Comparison of ENCODE assay signal across 10 mouse cellular contexts in the genomic region with DNA sequence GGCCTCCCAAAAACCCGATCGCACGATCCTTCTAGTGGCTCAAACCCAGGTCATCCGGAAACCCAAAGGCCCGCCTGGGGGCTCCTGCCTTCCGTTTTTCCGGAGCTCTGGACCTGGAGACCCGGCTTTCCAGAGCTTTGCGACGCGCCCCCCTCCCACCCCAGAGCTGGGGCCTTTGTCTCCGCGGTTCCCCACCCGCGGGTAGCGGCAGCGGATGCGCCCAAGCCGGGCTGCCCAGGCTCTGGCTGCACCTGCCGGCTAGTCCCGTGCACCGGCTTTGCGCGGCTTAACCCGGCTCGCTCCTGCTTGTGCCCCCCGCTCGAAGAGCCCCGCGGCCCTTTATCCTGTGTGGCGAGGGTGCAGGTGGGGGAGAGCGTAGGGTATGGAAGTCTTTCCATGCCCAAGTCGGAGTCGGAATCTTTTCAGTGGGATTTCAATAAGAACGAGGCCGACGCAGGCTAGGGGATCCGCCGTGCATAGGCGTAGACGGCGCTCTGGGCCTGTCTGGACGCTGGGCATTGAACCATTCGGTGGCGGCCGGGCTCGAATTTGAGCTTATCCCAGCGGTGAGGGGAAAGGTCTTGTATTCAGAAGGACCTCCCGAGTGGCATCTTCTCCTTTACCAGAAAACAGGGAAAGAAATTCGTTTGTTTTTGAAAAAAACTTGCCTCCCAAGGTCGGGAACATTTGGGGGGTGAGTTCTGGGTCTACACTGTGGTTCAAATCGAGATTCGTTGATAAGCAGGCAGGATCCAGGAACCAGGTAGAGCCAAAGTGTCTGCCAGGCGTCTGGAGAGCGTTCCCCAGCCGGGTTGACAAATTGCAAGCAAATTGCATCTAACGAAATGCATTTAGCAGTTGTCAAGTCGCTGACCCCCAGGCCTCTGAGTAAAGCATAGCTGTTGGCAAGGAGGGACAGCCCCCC. TPM values are rescaled to one million over a fixed set of nuclear protein-coding genes. Genes with fewer than 3 reads are reported as not detected.
DNase-seq lines count a peak whose midpoint lies in the region; ATAC-seq lines count a peak whose summit lies in the region.
"Had no signal": no experiment of that assay in that cellular context is flagged by ENCODE, and none has a peak within 500 bp of the region (broad histone marks: within the 10 kb centered on the region; RNA-seq: fewer than 3 reads in every experiment).

No protein-coding gene starts in this region.

- peak overlapping the region; percentile 59 for H3K4me3 ChIP-seq in kidney, embryonic 14.5 days (ENCODE audit: low read length)
- peak overlapping the region; percentile 51 for H3K4me3 ChIP-seq in brown adipose tissue, adult 24 weeks (ENCODE audit: insufficient read depth, low read depth, low read length)
- H3K4me3 ChIP-seq in hindbrain, embryonic 11.5 days (ENCODE audit: low read depth, low read length): peak overlapping the region; percentile 30

- no peak overlapping the region for H3K27ac ChIP-seq in kidney, embryonic 14.5 days (ENCODE audit: low read depth, low read length)
- H3K27ac ChIP-seq in brown adipose tissue, adult 24 weeks (replicated peaks; ENCODE audit: low read depth, low read length): no peak overlapping the region
- H3K27ac ChIP-seq in hindbrain, embryonic 11.5 days (ENCODE audit: low read depth, low read length): no peak overlapping the region
- H3K27ac ChIP-seq: macrophage had no signal

- WGBS in kidney, embryonic 14.5 days: under 1% methylated on average over 58 of the region's 58 CpGs
- under 1% methylated on average over 54 of the region's 58 CpGs for WGBS in hindbrain, embryonic 11.5 days

- no peaks in the 10 kb centered on the region for H3K9me3 ChIP-seq in kidney, embryonic 14.5 days (ENCODE audit: control insufficient read depth, low read length)
- no peaks in the 10 kb centered on the region for H3K9me3 ChIP-seq in hindbrain, embryonic 11.5 days (ENCODE audit: control insufficient read depth, low read length)

- no peak for ATAC-seq in kidney, embryonic 14.5 days (ENCODE audit: low FRiP score, low TSS enrichment)
- ATAC-seq in hindbrain, embryonic 11.5 days (ENCODE audit: low FRiP score): no peak

- peak overlapping the region; percentile 60 for H3K4me2 ChIP-seq in kidney, embryonic 14.5 days (replicated peaks; ENCODE audit: low read depth, low read length)
- peak overlapping the region; percentile 54 for H3K4me2 ChIP-seq in hindbrain, embryonic 11.5 days (replicated peaks; ENCODE audit: low read depth, low read length)

- peaks cover 41% of the 10 kb centered on the region for H3K4me1 ChIP-seq in kidney, embryonic 14.5 days (ENCODE audit: control insufficient read depth, insufficient read depth, low read length)
- no peaks in the 10 kb centered on the region for H3K4me1 ChIP-seq in brown adipose tissue, adult 24 weeks (ENCODE audit: control insufficient read depth, insufficient read depth, insufficient read length, low read length)
- peaks cover 31% of the 10 kb centered on the region for H3K4me1 ChIP-seq in hindbrain, embryonic 11.5 days (replicated peaks; ENCODE audit: control insufficient read depth, insufficient read depth, low read length)

- DNase-seq in kidney, postnatal 14 days: no peak
- DNase-seq in hindbrain, embryonic 11.5 days (ENCODE audit: low spot score): peak; percentile 73
- DNase-seq in lung, postnatal 14 days: peak; percentile 10
- no peak for DNase-seq in gastrocnemius, postnatal 4 days (ENCODE audit: low spot score in 2 of 2)
- no peak for DNase-seq in cerebellum, adult 9-10 months
- no peak for DNase-seq in spleen, adult 18-20 months

- peaks cover 99% of the 10 kb centered on the region for H3K27me3 ChIP-seq in kidney, embryonic 14.5 days (ENCODE audit: control insufficient read depth, insufficient read depth, low read length)
- H3K27me3 ChIP-seq in hindbrain, embryonic 11.5 days (ENCODE audit: control insufficient read depth, insufficient read depth, low read length): peaks cover 96% of the 10 kb centered on the region
- H3K27me3 ChIP-seq: Patski had no signal

- peak overlapping the region; percentile 56 for H3K9ac ChIP-seq in kidney, embryonic 14.5 days (ENCODE audit: low read depth, low read length)
- H3K9ac ChIP-seq in hindbrain, embryonic 11.5 days (ENCODE audit: low read depth, low read length): peak overlapping the region; percentile 42

- H3K36me3 ChIP-seq in kidney, embryonic 14.5 days (ENCODE audit: control insufficient read depth, insufficient read depth, low read length): no peaks in the 10 kb centered on the region
- no peaks in the 10 kb centered on the region for H3K36me3 ChIP-seq in hindbrain, embryonic 11.5 days (ENCODE audit: control insufficient read depth, insufficient read depth, low read length)

RNA-seq across cellular contexts. Expression of a gene that starts 0.6 kb away (rescaled TPM):
- 27.2 and 44.6 TPM in 2 replicates for polyA plus RNA-seq in kidney, embryonic 14.5 days (2014; fragmentation: Nextera tagmentation; extraction: Ambion mirVana)
- 4.7 and 7.0 TPM in 2 replicates for polyA plus RNA-seq in brown adipose tissue, adult 24 weeks (2012; ENCODE audit: insufficient read depth, insufficient read length, missing spikeins)
- 18.2 and 26.3 TPM in 2 replicates for polyA plus RNA-seq in hindbrain, embryonic 11.5 days (2014; fragmentation: Nextera tagmentation; extraction: Ambion mirVana)
- 1 to 10 TPM; 6.2 to 7.9 TPM for total RNA-seq in gastrocnemius, postnatal 4 days (2021)

RNA-seq across cellular contexts. Expression of a gene that starts 27.8 kb away (rescaled TPM):
- polyA plus RNA-seq in kidney, embryonic 14.5 days (2014; fragmentation: Nextera tagmentation; extraction: Ambion mirVana): not detected in 2 replicates
- not detected in 2 replicates for polyA plus RNA-seq in brown adipose tissue, adult 24 weeks (2012; ENCODE audit: insufficient read depth, insufficient read length, missing spikeins)
- polyA plus RNA-seq in hindbrain, embryonic 11.5 days (2014; fragmentation: Nextera tagmentation; extraction: Ambion mirVana): not detected in 2 replicates
- total RNA-seq in gastrocnemius, postnatal 4 days (2021): not detected
- polyA plus RNA-seq: macrophage, Patski had no signal

Comparison
In these comparisons a context has a peak if more than half of its experiments do, and no peak if none do; other contexts are left out.
1. DNase-seq: peak in hindbrain, embryonic 11.5 days (single experiment) and lung, postnatal 14 days (single experiment); none in kidney, postnatal 14 days (single experiment), gastrocnemius, postnatal 4 days (0 of 2), cerebellum, adult 9-10 months (single experiment) and spleen, adult 18-20 months (0 of 2).
2. Peak in every context shown above with its lines, with median percentiles within 50 percentile points of each other: H3K4me3 ChIP-seq.